Mouse (Mus musculus): ENCODE results near the gene Dph6.

Gene Dph6

DNA sequence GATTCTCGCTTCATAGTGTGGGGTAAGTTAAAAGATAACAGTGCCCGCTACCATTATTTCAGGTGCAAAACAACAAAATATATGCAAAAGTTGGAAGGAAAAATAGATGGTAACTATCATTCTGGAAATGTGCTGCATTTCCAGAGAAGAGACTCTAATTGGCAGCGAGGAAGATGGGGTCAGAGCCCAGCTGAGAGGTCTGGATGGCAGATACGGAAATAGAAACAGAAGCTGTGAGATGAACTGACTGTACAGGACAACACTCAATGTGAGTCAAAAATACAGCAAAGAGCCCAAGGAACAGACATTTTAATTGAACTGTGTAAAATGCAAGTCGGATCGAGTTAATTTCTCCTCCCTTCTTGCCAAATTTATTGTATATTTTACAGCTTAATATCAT is 114.3 kb downstream of the Dph6 start:
- CTCF ChIA-PET, result no interaction called here

DNA sequence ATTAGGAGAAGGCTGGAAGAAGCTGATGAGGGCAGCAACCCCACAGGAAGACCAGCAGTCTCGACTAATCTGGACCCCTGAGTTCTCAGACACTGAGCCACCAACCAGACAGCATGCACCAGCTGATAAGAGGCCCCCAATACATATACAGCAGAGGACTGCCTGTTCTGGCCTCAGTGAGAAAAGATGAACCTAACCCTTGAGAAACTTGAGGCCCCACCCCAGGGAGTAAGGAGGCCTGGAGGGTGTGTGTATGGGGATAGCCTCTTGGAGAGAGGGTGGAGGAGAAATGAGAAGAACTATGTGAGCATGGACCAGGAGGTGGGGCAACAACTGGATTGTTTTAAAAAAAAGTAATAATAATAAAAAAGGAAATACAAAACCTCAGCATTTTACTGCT is 118.7 kb downstream of the Dph6 start:
- CTCF ChIA-PET, result no interaction called here

DNA sequence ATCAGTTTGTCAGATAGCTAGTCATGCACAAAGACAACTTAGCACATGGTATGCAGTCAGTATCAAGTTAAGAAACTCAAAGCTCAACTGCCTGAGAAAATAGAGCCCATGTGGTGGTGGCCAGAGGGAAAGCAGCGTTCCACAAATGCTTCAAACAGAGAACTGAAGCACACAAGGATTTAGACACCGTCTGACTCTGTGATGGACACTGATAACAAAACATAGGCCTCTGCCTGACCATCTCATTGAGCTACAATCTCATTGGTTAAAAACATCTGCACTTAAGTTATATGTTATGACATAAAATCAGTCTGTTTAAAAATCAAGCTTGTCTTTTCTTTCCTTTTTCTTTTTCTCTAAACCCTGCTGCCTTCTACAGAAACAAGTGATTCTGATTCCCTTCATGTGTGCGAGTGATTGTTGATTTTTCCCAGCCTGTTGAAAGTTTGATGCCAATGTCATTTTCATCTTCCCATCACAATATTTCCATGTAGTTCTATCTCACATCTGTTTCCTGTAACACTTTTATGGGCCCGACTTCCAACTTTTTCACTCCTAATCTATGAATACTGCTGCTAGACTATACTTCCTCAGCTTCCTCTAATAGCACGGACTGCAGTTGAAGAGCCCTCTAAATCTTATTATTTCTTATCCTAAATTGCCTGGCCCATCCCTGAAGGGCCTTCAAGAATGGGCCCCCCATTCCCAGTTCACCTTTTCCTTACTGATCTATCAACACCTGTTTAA is 123.6 kb downstream of the Dph6 start:
- CTCF ChIA-PET, result no interaction called here

DNA sequence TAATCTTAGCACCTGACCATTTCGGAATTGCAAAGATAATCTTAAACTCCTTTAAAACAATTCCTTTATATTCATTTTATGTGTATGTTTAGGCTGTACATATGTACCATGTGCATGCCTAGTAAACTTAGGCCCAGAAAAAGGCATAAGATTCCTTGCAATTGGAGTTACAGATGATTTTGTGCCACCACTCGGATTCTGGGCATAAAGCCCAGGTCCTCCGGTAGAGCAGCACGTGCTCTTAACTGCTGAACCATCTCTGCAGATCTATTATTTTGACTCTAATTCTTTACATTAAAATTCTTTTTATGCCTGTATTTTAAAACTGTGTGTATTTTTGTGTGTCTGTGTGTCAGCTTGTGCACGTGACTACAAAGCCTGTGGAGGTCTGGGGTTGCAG is 134.3 kb downstream of the Dph6 start:
- CTCF ChIA-PET, result no interaction called here

DNA sequence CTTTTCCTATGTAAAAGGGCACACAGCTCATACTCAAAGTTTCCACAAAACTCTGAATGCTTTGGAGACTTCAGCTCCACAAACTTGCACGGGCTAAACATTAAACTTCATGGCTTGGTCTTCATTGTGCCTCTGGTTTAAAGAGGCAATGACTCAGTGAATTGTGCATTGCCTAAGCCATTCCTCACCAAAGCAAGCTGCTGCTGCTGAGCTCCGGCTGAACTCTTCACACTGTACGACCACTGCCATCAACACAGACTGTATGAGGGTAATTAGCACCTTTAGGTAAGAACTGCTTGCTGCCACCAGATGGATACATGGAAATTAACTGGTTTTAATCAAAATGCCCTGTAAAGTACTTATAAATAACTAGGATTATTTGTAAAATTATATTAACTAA is 134.9 kb downstream of the Dph6 start:
- CTCF ChIA-PET, result no interaction called here

DNA sequence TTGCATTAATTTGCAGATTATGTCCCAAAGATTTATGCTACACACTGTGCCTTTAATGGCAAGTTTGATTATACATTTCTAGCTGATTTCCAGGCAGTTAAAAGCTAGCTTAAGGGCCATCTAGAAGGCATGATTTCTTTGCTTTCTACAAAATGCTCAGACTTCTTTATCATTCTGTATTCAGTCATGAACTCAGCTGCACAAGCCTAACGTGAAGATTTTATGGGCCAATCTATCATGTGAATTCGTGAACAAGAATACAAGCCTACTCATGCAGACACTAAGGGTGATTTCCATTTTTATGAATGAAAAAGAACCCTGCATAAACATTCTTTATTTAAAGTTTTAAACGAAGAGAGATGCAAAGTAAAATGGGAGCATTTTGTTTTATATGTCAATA is 162.4 kb downstream of the Dph6 start:
- CTCF ChIA-PET, result no interaction called here

DNA sequence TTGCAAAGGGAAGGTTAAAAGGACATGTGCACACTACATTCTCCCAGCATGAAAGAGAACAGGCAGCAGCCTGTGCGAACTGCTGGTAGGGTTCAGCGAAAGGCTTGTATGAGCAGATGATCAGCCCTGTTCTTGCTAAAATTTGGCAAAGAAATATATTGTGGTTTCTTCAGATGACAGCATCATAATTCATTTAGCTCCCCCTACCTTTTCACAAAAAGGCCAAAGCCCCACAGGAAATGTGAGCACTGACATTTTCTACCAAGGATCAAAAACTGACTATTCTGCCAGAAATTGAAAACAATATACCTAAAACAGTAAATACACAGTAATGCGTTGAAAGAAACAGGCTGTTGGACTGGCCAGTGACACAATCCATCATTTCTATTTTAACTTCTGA is 162.9 kb downstream of the Dph6 start:
- CTCF ChIA-PET, result no interaction called here

DNA sequence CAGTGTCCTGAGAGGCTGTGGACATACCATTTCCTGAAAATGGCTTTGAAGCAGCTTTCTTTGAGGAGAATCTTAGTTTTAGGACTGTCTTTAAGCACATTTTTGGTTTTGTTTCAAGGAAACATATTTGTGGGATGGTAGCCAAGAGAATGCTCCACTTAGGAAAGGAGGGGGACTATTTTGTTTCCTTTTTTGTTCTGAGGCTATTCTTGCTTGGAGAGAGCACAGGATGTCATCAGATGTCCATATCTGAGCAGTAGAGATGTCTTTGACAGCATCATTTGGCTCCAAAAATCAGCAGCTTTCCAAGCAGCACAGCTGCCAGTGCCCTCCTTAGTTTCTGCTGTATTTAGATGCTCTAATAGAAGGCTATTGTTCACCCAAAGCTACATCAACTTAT is 167.8 kb downstream of the Dph6 start:
- CTCF ChIA-PET, result no interaction called here
